Mouse (Mus musculus): ENCODE measurements around the gene Foxd1. TPM values are rescaled to one million over a fixed set of nuclear protein-coding genes. Genes with fewer than 3 reads are reported as not detected.

Foxd1 gene
- polyA plus RNA-seq, 1 experiment = not detected

- Histone ChIP-seq H3K9me3 (ENCODE audit: control insufficient read depth, low read length) (no peaks in the 10 kb centered on the region), H3K27me3 (ENCODE audit: control insufficient read depth) (peaks cover 53% of the 10 kb centered on the region)
Measured at GRCm38 (mm10) chr13:98390771-98391634, 37.0 kb downstream of the Foxd1 start.

GRCm38 (mm10) chr13:98391635-98391990 lies 37.6 kb downstream of the Foxd1 start:
- no peaks in the 10 kb centered on the region for H3K36me3 ChIP-seq (ENCODE audit: control insufficient read depth)
- no peaks in the 10 kb centered on the region for H3K9me3 ChIP-seq (ENCODE audit: control insufficient read depth, low read length)
- no peaks in the 10 kb centered on the region for H3K4me1 ChIP-seq (ENCODE audit: control insufficient read depth)
- peaks cover 53% of the 10 kb centered on the region for H3K27me3 ChIP-seq (ENCODE audit: control insufficient read depth)
- TF ChIP-seq TAL1 (IDR thresholded peaks at IDR 0.05; ENCODE audit: low read length) (no peak), GATA1 (IDR thresholded peaks at IDR 0.05; ENCODE audit: low read length) (no peak)
- no peak overlapping the region for H3K4me3 ChIP-seq (replicated peaks)

More at GRCm38 (mm10) chr13:98390771-98391634, 37.0 kb downstream of the Foxd1 start:
- no peak overlapping the region for H3K4me3 ChIP-seq (replicated peaks)
- H3K4me1 ChIP-seq (ENCODE audit: control insufficient read depth) = no peaks in the 10 kb centered on the region
- no peak for TF ChIP-seq GATA1 (IDR thresholded peaks at IDR 0.05; ENCODE audit: low read length)
- no peak for TF ChIP-seq TAL1 (IDR thresholded peaks at IDR 0.05; ENCODE audit: low read length)
- H3K36me3 ChIP-seq (ENCODE audit: control insufficient read depth) = no peaks in the 10 kb centered on the region

GRCm38 (mm10) chr13:98392031-98392430 lies 38.0 kb downstream of the Foxd1 start:
- TF ChIP-seq TAL1 (IDR thresholded peaks at IDR 0.05; ENCODE audit: low read length) (no peak), GATA1 (IDR thresholded peaks at IDR 0.05; ENCODE audit: low read length) (no peak)
- Histone ChIP-seq H3K4me1 (ENCODE audit: control insufficient read depth) (no peaks in the 10 kb centered on the region), H3K9me3 (ENCODE audit: control insufficient read depth, low read length) (no peaks in the 10 kb centered on the region), H3K4me3 (replicated peaks) (no peak overlapping the region), H3K27me3 (ENCODE audit: control insufficient read depth) (peaks cover 53% of the 10 kb centered on the region), H3K36me3 (ENCODE audit: control insufficient read depth) (no peaks in the 10 kb centered on the region)

- no peaks in the 10 kb centered on the region for H3K4me1 ChIP-seq (ENCODE audit: control insufficient read depth)
- no peaks in the 10 kb centered on the region for H3K9me3 ChIP-seq (ENCODE audit: control insufficient read depth, low read length)
- H3K27me3 ChIP-seq (ENCODE audit: control insufficient read depth) = peaks cover 50% of the 10 kb centered on the region
- TF ChIP-seq GATA1 (IDR thresholded peaks at IDR 0.05; ENCODE audit: low read length) (no peak), TAL1 (IDR thresholded peaks at IDR 0.05; ENCODE audit: low read length) (no peak)
- no peaks in the 10 kb centered on the region for H3K36me3 ChIP-seq (ENCODE audit: control insufficient read depth)
- no peak overlapping the region for H3K4me3 ChIP-seq (replicated peaks)
Measured at GRCm38 (mm10) chr13:98393356-98394070, 39.5 kb downstream of the Foxd1 start.

Other genes starting within 250 kb of the Foxd1 start
- 0.01 and 0.07 TPM in 2 replicates for gene Arhgef28, start 147.8 kb upstream of the Foxd1 start, polyA plus RNA-seq (2012)
- gene Utp15, start 91.2 kb upstream of the Foxd1 start, polyA plus RNA-seq (2012) = 0.05 and 0.23 TPM in 2 replicates
- 0.93 and 1.0 TPM in 2 replicates for gene Ankra2, start 91.2 kb upstream of the Foxd1 start, polyA plus RNA-seq (2012)
- gene Gm21976, start 74.4 kb upstream of the Foxd1 start, polyA plus RNA-seq (2012) = not detected in 2 replicates
- 12.9 and 15.8 TPM in 2 replicates for gene Btf3, start 37.2 kb upstream of the Foxd1 start, polyA plus RNA-seq (2012)
- gene Gm10320, start 137.8 kb downstream of the Foxd1 start, polyA plus RNA-seq (2012) = 0.30 and 0.32 TPM in 2 replicates

Measured in erythroblast, embryonic 14.5 days (primary cell).